Mouse (Mus musculus) liver, embryonic 11.5 days (tissue): Measurements from ENCODE around the gene Ppp1r9a. TPM values are rescaled to one million over a fixed set of nuclear protein-coding genes. Genes with fewer than 3 reads are reported as not detected.

Experiments used
- ATAC-seq: fragments of 200-750 bp; cut with Nextera tagmentation; replicated peaks from 2 replicates; pipeline ENCODE4 v1.8.0; 2017; ENCODE audit warnings: moderate number of reproducible peaks, mild to moderate bottlenecking, moderate TSS enrichment, moderate library complexity; ENCODE audit not compliant: low FRiP score
- DNase-seq: peaks from one replicate; pipeline ENCODE4 v3.0.0-alpha.2; 2017; ENCODE audit warnings: low spot score
- H3K27ac ChIP-seq: fragments of 300-500 bp; sonication (generic); 2 replicates; pipeline ENCODE4 v1.5.1; 2014; ENCODE audit warnings: mild to moderate bottlenecking, low read depth, low read length, control low read depth
- H3K27me3 ChIP-seq: fragments of 300-500 bp; sonication (generic); replicated peaks from 2 replicates; pipeline ENCODE4 v1.6.1; 2014; ENCODE audit warnings: low read length, mixed read lengths; ENCODE audit not compliant: control insufficient read depth, insufficient read depth
- H3K36me3 ChIP-seq: fragments of 300-500 bp; sonication (generic); 2 replicates; pipeline ENCODE4 v1.6.1; 2014; ENCODE audit warnings: mild to moderate bottlenecking, low read length, moderate library complexity, mixed read lengths; ENCODE audit not compliant: control insufficient read depth, insufficient read depth
- H3K4me1 ChIP-seq: fragments of 300-500 bp; sonication (generic); replicated peaks from 2 replicates; pipeline ENCODE4 v1.6.1; 2014; ENCODE audit warnings: low read length, mixed read lengths; ENCODE audit not compliant: control insufficient read depth, insufficient read depth
- H3K4me2 ChIP-seq: fragments of 300-500 bp; sonication (generic); 2 replicates; pipeline ENCODE4 v1.6.1; 2014; ENCODE audit warnings: mild to moderate bottlenecking, control low read depth, moderate library complexity
- H3K4me3 ChIP-seq: fragments of 300-500 bp; sonication (generic); 2 replicates; pipeline ENCODE4 v1.5.1; 2014; ENCODE audit warnings: low read depth, low read length, control low read depth
- H3K9ac ChIP-seq: fragments of 300-500 bp; sonication (generic); 2 replicates; pipeline ENCODE4 v1.6.1; 2014; ENCODE audit warnings: low read depth, low read length, control low read depth
- H3K9me3 ChIP-seq: fragments of 300-500 bp; sonication (generic); 2 replicates; pipeline ENCODE4 v1.6.1; 2016; ENCODE audit warnings: low read length, inconsistent platforms, mixed read lengths; ENCODE audit not compliant: control insufficient read depth
- WGBS: fragments of 180-500 bp; shearing (Covaris S2); extraction: QIAGEN DNeasy Blood & Tissue Kit; methylation state at CpG from one replicate; pipeline ENCODE4 v1.1.7; 2014; 5-methylcytosine and 5-hydroxymethylcytosine counted together
- polyA plus RNA-seq: library from polyadenylated mRNA; unstranded; fragments of >200 nt; fragmentation: Nextera tagmentation; extraction: Ambion mirVana; gene quantifications from 2 replicates; pipeline ENCODE4 v1.2.1, GENCODE M21; 2014

The Ppp1r9a gene
- polyA plus RNA-seq, 1 experiment from 2014 or later = 17.6 TPM

GRCm38 (mm10) chr6:5177967-5178891, 275.5 kb downstream of the Ppp1r9a start:
- DNase-seq (no peak), ATAC-seq (no peak)
- Histone ChIP-seq H3K4me3 (no peak overlapping the region), H3K9ac (no peak overlapping the region), H3K4me1 (no peaks in the 10 kb centered on the region), H3K27me3 (no peaks in the 10 kb centered on the region), H3K4me2 (0 out of 2 replicates have a peak overlapping the region, but pooled peaks have one; percentile 5), H3K36me3 (no peaks in the 10 kb centered on the region), H3K27ac (no peak overlapping the region), H3K9me3 (no peaks in the 10 kb centered on the region)
- 70% methylated on average over 19 of the region's 19 CpGs for WGBS

- H3K9me3 ChIP-seq = no peaks in the 10 kb centered on the region
- no peak overlapping the region for H3K9ac ChIP-seq
- no peak for DNase-seq
- no peak overlapping the region for H3K4me2 ChIP-seq
- no peak overlapping the region for H3K4me3 ChIP-seq
- no peak for ATAC-seq
- H3K4me1 ChIP-seq = no peaks in the 10 kb centered on the region
- no peaks in the 10 kb centered on the region for H3K27me3 ChIP-seq
- 79% methylated on average over 6 of the region's 6 CpGs for WGBS
- no peaks in the 10 kb centered on the region for H3K36me3 ChIP-seq
- H3K27ac ChIP-seq = no peak overlapping the region
These were observed 276.5 kb downstream of the Ppp1r9a start for GRCm38 (mm10) chr6:5179189-5179588.

- 81% methylated on average over 5 of the region's 5 CpGs for WGBS
These were observed 277.9 kb downstream of the Ppp1r9a start for GRCm38 (mm10) chr6:5180645-5181044.

GRCm38 (mm10) chr6:5186229-5186950, 283.7 kb downstream of the Ppp1r9a start:
- no peaks in the 10 kb centered on the region for H3K4me1 ChIP-seq
- WGBS = 64% methylated on average over 7 of the region's 7 CpGs
- no peak overlapping the region for H3K27ac ChIP-seq
- H3K27me3 ChIP-seq = no peaks in the 10 kb centered on the region
- no peak overlapping the region for H3K4me2 ChIP-seq
- H3K36me3 ChIP-seq = no peaks in the 10 kb centered on the region
- H3K4me3 ChIP-seq = no peak overlapping the region
- no peaks in the 10 kb centered on the region for H3K9me3 ChIP-seq
- H3K9ac ChIP-seq = no peak overlapping the region
- DNase-seq (no peak), ATAC-seq (peak; percentile 94)

More at GRCm38 (mm10) chr6:5180645-5181044, 277.9 kb downstream of the Ppp1r9a start:
- H3K9me3 ChIP-seq = no peaks in the 10 kb centered on the region
- no peak overlapping the region for H3K4me2 ChIP-seq
- no peak overlapping the region for H3K9ac ChIP-seq
- H3K4me3 ChIP-seq = no peak overlapping the region
- DNase-seq = no peak
- H3K36me3 ChIP-seq = no peaks in the 10 kb centered on the region
- H3K27ac ChIP-seq = no peak overlapping the region
- H3K4me1 ChIP-seq = no peaks in the 10 kb centered on the region
- no peak for ATAC-seq
- no peaks in the 10 kb centered on the region for H3K27me3 ChIP-seq

DNA sequence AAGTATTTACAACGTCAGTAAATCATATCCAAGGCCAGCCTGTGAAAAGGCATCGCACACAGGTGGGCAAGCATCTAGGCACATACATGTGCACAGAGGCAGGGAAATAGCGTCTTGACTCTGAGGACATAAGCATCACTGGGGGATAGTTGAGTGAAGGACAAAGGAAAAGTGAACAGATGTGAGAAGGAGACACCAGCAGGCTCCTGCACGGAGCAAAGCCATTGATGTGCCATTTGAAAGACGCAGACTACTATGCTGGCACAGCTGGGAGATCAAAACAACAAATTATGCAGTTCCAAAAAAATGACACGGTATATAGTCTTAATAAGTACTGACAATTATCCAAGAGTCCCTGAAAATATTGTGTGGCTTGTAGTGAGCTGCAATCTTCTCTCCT, 284.9 kb downstream of the Ppp1r9a start:
- H3K4me3 ChIP-seq = no peak overlapping the region
- no peaks in the 10 kb centered on the region for H3K36me3 ChIP-seq
- H3K9me3 ChIP-seq = no peaks in the 10 kb centered on the region
- no peak overlapping the region for H3K4me2 ChIP-seq
- H3K4me1 ChIP-seq = no peaks in the 10 kb centered on the region
- DNase-seq (no peak), ATAC-seq (no peak)
- no peak overlapping the region for H3K9ac ChIP-seq
- H3K27ac ChIP-seq = no peak overlapping the region
- H3K27me3 ChIP-seq = no peaks in the 10 kb centered on the region
- WGBS = 85% methylated on average over 6 of the region's 6 CpGs

DNA sequence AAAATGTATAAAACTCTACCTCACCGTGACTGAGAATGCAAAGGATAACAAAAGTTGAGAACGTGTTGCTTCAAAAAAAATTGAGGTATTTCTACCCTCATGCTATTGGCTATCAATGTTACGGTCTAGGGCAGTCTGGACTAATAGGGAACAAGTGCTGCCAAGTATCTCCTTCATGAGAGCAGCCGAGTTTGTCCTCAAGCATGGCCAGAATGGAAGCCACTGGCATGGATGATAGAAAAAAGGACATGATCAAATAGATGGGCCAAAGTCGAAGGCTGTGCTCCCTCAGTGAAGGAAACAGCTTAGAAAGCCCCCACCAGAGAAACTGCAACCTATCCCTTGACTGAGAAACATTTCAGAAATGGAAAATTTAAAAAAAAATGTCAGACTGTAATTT, 285.3 kb downstream of the Ppp1r9a start:
- H3K27ac ChIP-seq = no peak overlapping the region
- no peaks in the 10 kb centered on the region for H3K36me3 ChIP-seq
- H3K9ac ChIP-seq = no peak overlapping the region
- no peak overlapping the region for H3K4me2 ChIP-seq
- WGBS = 78% methylated on average over 5 of the region's 5 CpGs
- no peaks in the 10 kb centered on the region for H3K4me1 ChIP-seq
- no peak for DNase-seq
- ATAC-seq = no peak
- H3K27me3 ChIP-seq = no peaks in the 10 kb centered on the region
- H3K9me3 ChIP-seq = no peaks in the 10 kb centered on the region
- no peak overlapping the region for H3K4me3 ChIP-seq

DNA sequence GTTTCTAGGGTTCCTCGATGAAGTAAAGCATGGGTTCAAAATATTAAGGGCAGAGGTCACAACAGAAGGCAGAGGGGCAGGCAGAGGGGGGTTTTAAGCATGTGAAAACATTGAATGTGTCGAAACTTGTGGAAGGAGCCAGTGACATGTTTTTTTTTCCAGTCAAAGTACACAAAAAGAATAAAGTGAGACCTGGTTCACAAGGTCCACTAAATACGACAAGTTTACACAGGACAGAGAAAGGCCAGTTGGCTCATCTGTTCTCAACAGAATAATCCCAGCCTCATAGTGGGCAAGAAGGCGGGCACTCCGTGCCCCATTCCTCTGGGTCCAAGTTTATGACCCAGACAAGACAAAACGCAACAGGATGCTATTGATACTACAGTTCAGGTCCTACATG, 286.2 kb downstream of the Ppp1r9a start:
- no peak for ATAC-seq
- no peak overlapping the region for H3K27ac ChIP-seq
- 65% methylated on average over 6 of the region's 6 CpGs for WGBS

DNA sequence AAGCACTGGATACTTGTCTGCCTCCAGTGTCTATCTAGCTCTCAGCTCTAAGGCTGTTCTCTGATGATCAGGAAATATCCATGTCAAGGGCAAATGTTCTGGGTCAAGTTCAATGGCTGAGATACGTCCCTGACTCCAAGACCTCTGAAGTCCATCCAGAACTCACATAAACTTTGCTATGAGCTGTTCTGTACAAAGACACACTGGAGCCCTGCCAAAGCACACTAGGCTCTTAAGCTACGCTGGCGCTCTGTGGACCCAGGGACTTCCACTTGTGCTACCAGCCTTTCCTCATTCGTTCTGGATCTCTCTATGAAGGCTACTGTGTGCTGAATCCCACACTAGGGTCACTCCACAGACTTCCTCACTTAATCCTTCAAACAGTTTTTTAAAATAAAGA, 286.8 kb downstream of the Ppp1r9a start:
- H3K9me3 ChIP-seq = no peaks in the 10 kb centered on the region
- ATAC-seq = no peak
- H3K4me3 ChIP-seq = no peak overlapping the region
- no peaks in the 10 kb centered on the region for H3K27me3 ChIP-seq
- H3K4me1 ChIP-seq = no peaks in the 10 kb centered on the region
- H3K27ac ChIP-seq = no peak overlapping the region
- 75% methylated on average over 4 of the region's 4 CpGs for WGBS
- no peak overlapping the region for H3K4me2 ChIP-seq
- no peaks in the 10 kb centered on the region for H3K36me3 ChIP-seq
- DNase-seq = no peak
- H3K9ac ChIP-seq = no peak overlapping the region

More for the DNA sequence above, 286.2 kb downstream of the Ppp1r9a start:
- no peak for DNase-seq
- no peak overlapping the region for H3K4me3 ChIP-seq
- H3K9ac ChIP-seq = no peak overlapping the region
- H3K9me3 ChIP-seq = no peaks in the 10 kb centered on the region
- no peaks in the 10 kb centered on the region for H3K36me3 ChIP-seq
- H3K4me1 ChIP-seq = no peaks in the 10 kb centered on the region
- H3K4me2 ChIP-seq = no peak overlapping the region
- no peaks in the 10 kb centered on the region for H3K27me3 ChIP-seq
